Mouse (Mus musculus) liver, postnatal 0 days (tissue): ENCODE data around the gene Pmepa1.

Experiments used
- CTCF ChIP-seq: sonication (generic); IDR thresholded peaks from 2 replicates; pipeline ENCODE4 v1.5.1; 2016; ENCODE audit warnings: antibody characterized with exemption, low read depth
- EP300 ChIP-seq: IDR thresholded peaks from 2 replicates; pipeline ENCODE4 v1.6.1; 2016; ENCODE audit warnings: antibody characterized with exemption, low read depth, mild to moderate bottlenecking

DNA sequence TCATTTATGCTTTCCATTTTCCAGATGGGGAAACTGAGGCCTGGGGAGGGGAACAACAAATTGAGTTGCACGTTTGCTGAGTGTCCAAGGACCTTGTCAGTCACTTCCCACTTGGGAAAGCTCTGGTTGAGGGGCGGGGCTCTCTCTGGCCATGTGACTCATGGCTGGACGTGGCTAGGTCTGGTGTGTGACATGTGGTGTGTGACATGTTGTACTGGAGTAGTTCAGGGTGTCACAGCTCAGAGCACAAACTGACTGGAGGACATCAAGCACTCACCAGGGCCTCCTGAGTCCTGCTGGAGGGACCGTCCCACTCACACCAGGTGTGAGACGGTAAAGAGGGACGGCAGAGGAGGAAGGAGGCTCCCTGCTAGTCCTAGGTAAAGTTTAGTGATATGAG lies 91.1 kb downstream of the Pmepa1 start:
- no peak for TF ChIP-seq EP300
- TF ChIP-seq CTCF = no peak
